Mouse (Mus musculus): ENCODE results near the gene Calhm2.

DNA sequence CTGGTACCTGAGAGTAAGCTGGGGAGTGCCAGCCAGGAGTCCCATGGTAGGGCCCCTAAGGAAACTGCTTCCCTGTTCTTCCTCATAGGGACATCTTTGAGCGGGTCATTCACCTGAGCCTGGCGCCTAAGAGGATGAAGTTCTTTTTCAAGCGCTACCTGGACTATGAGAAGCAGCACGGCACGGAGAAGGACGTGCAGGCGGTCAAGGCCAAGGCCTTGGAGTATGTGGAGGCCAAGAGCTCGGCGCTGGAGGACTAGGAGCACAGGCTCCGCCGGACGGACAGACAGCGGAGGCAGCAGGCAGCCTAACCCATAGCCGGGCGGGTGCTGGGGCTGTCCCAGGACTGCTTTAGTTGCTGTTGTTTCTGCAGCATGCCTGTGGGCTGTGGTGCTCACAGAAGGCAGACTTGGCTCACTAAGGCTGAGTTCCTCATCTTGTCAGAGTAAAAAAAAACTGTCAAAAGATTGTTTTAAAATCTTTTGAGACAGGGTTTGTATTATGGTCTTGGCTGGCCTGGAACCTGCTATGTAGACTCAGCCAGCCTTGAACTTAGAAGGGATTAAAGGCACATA lies 7.5 kb downstream of the Calhm2 start:
- TF ChIP-seq CTCF (IDR thresholded peaks at IDR 0.05; ENCODE audit: low read depth) (no peak), EP300 (IDR thresholded peaks at IDR 0.05; ENCODE audit: low read depth) (no peak)

Measured in liver, postnatal 0 days (tissue).